Mouse (Mus musculus): ENCODE results near the gene Pcsk6.

GRCm38 (mm10) chr7:65940988-65941387 lies 79.5 kb downstream of the Pcsk6 start:
- TF ChIP-seq CTCF (IDR thresholded peaks at IDR 0.05; ENCODE audit: borderline replicate concordance, extremely low read depth, insufficient read depth, insufficient read length) (no peak), POLR2A (IDR thresholded peaks at IDR 0.05; ENCODE audit: borderline replicate concordance, extremely low read depth, insufficient read depth, insufficient read length, poor library complexity, severe bottlenecking) (no peak)

All from brain, embryonic 14.5 days (tissue).